Mouse (Mus musculus): ENCODE data around the gene Dppa2.

GRCm38 (mm10) chr16:48320781-48321180 is 17.1 kb downstream of the Dppa2 start:
- peak; percentile 26; the same call in 1 of the 2 replicates for TF ChIP-seq CTCF (IDR thresholded peaks at IDR 0.05)
- no peak for TF ChIP-seq EP300 (IDR thresholded peaks at IDR 0.05)

Data from lung, postnatal 0 days (tissue).